Mouse (Mus musculus) embryonic fibroblast, embryonic 13.5 days (primary cell): Measurements from ENCODE around the gene Ptprd.

ENCODE experiments used
- CTCF ChIP-seq: IDR thresholded peaks from 2 replicates; pipeline ENCODE4 v1.5.1; 2011; ENCODE audit warnings: mild to moderate bottlenecking, control low read depth, low read length, moderate library complexity, borderline replicate concordance; ENCODE audit not compliant: insufficient read depth
- POLR2A ChIP-seq: IDR thresholded peaks from 2 replicates; pipeline ENCODE4 v1.6.1; 2011; ENCODE audit warnings: low read depth, mild to moderate bottlenecking, control low read depth, low read length, moderate library complexity

- TF ChIP-seq CTCF (no peak), POLR2A (no peak)
These were observed 1747.1 kb downstream of the Ptprd start for GRCm38 (mm10) chr4:76464682-76465081.
